Mouse (Mus musculus) embryonic facial prominence, embryonic 13.5 days (tissue): Measurements from ENCODE around the gene Kcnip2. TPM values are rescaled to one million over a fixed set of nuclear protein-coding genes. Genes with fewer than 3 reads are reported as not detected.
"Not testable (repeated sequence)": the region's sequence is repeated elsewhere in the genome, so short reads cannot be mapped to it uniquely, and the experiment has no call there.

Experiments
- ATAC-seq: fragments of 200-750 bp; cut with Nextera tagmentation; 2 replicates; pipeline ENCODE4 v1.8.0; 2017; ENCODE audit warnings: low read depth; ENCODE audit not compliant: insufficient number of reproducible peaks, insufficient read depth, low FRiP score, low TSS enrichment
- H3K27ac ChIP-seq: fragments of 300-500 bp; sonication (generic); 2 replicates; pipeline ENCODE4 v1.5.1; 2015; ENCODE audit warnings: moderate library complexity, mild to moderate bottlenecking, inconsistent platforms
- H3K27me3 ChIP-seq: fragments of 300-500 bp; sonication (generic); 2 replicates; pipeline ENCODE4 v1.6.1; 2015; ENCODE audit warnings: mild to moderate bottlenecking, inconsistent platforms
- H3K36me3 ChIP-seq: fragments of 300-500 bp; sonication (generic); 2 replicates; pipeline ENCODE4 v1.6.1; 2015; ENCODE audit warnings: mild to moderate bottlenecking, inconsistent platforms
- H3K4me1 ChIP-seq: fragments of 300-500 bp; sonication (generic); 2 replicates; pipeline ENCODE4 v1.6.1; 2015; ENCODE audit warnings: inconsistent platforms
- H3K4me2 ChIP-seq: fragments of 300-500 bp; sonication (generic); 2 replicates; pipeline ENCODE4 v1.6.1; 2015; ENCODE audit warnings: moderate library complexity, mild to moderate bottlenecking, inconsistent platforms
- H3K4me3 ChIP-seq: fragments of 300-500 bp; sonication (generic); 2 replicates; pipeline ENCODE4 v1.5.1; 2015; ENCODE audit warnings: mild to moderate bottlenecking, inconsistent platforms
- H3K9ac ChIP-seq: fragments of 300-500 bp; sonication (generic); 2 replicates; pipeline ENCODE4 v1.6.1; 2015; ENCODE audit warnings: mild to moderate bottlenecking, inconsistent platforms
- H3K9me3 ChIP-seq: fragments of 300-500 bp; sonication (generic); 2 replicates; pipeline ENCODE4 v1.6.1; 2016; ENCODE audit warnings: inconsistent platforms
- WGBS: fragments of 180-500 bp; shearing (Covaris S2); methylation state at CpG from one replicate; pipeline ENCODE4 v1.1.7; 2015; ENCODE audit warnings: mixed read lengths; 5-methylcytosine and 5-hydroxymethylcytosine counted together
- polyA plus RNA-seq: library from polyadenylated mRNA; unstranded; fragments of >200 nt; fragmentation: Nextera tagmentation; extraction: Ambion mirVana; gene quantifications from 2 replicates; pipeline ENCODE4 v1.2.1, GENCODE M21; 2015

Gene Kcnip2
- polyA plus RNA-seq, 1 experiment from 2014 or later = 1.3 TPM

GRCm38 (mm10) chr19:45807732-45808131, 8.1 kb downstream of the Kcnip2 start:
- Histone ChIP-seq H3K4me1 (peaks cover 14% of the 10 kb centered on the region), H3K9me3 (no peaks in the 10 kb centered on the region), H3K4me2 (no peak overlapping the region), H3K36me3 (no peaks in the 10 kb centered on the region), H3K27me3 (peaks cover 9% of the 10 kb centered on the region), H3K27ac (no peak overlapping the region), H3K9ac (no peak overlapping the region), H3K4me3 (no peak overlapping the region)
- WGBS = 95% methylated on average over 4 of the region's 4 CpGs
- ATAC-seq = no peak

- H3K36me3 ChIP-seq, ATAC-seq, H3K27me3 ChIP-seq, H3K27ac ChIP-seq, H3K4me3 ChIP-seq, H3K9me3 ChIP-seq, H3K4me1 ChIP-seq, H3K9ac ChIP-seq, H3K4me2 ChIP-seq: not testable (repeated sequence)
- WGBS = 91% methylated on average over 6 of the region's 6 CpGs
Observed at GRCm38 (mm10) chr19:45805817-45806216, 10.0 kb downstream of the Kcnip2 start.

GRCm38 (mm10) chr19:45804593-45805368, 11.1 kb downstream of the Kcnip2 start:
- H3K4me2 ChIP-seq = no peak overlapping the region
- no peak overlapping the region for H3K27ac ChIP-seq
- ATAC-seq = 0 out of 2 replicates have a peak, but pooled peaks have one; percentile 62
- H3K9ac ChIP-seq = no peak overlapping the region
- no peak overlapping the region for H3K4me3 ChIP-seq
- no peaks in the 10 kb centered on the region for H3K9me3 ChIP-seq
- peaks cover 6% of the 10 kb centered on the region; the same call in 1 of the 2 replicates for H3K4me1 ChIP-seq
- no peaks in the 10 kb centered on the region; the same call in 1 of the 2 replicates for H3K27me3 ChIP-seq
- H3K36me3 ChIP-seq = no peaks in the 10 kb centered on the region
- WGBS = 24% methylated on average over 12 of the region's 12 CpGs

GRCm38 (mm10) chr19:45803408-45803807, 12.5 kb downstream of the Kcnip2 start:
- WGBS = 16% methylated on average over 4 of the region's 4 CpGs
- Histone ChIP-seq H3K4me1 (peaks cover 6% of the 10 kb centered on the region; the same call in 1 of the 2 replicates), H3K9ac (0 out of 2 replicates have a peak overlapping the region, but pooled peaks have one; percentile 2), H3K9me3 (no peaks in the 10 kb centered on the region), H3K27me3 (no peaks in the 10 kb centered on the region; the same call in 1 of the 2 replicates), H3K4me3 (no peak overlapping the region), H3K27ac (no peak overlapping the region), H3K36me3 (no peaks in the 10 kb centered on the region), H3K4me2 (no peak overlapping the region)
- 0 out of 2 replicates have a peak, but pooled peaks have one; percentile 52 for ATAC-seq

GRCm38 (mm10) chr19:45802702-45803101, 13.2 kb downstream of the Kcnip2 start:
- no peaks in the 10 kb centered on the region; the same call in 1 of the 2 replicates for H3K27me3 ChIP-seq
- H3K27ac ChIP-seq = no peak overlapping the region
- no peak overlapping the region for H3K4me2 ChIP-seq
- no peak overlapping the region for H3K4me3 ChIP-seq
- peaks cover 6% of the 10 kb centered on the region; the same call in 1 of the 2 replicates for H3K4me1 ChIP-seq
- no peak overlapping the region for H3K9ac ChIP-seq
- no peaks in the 10 kb centered on the region for H3K36me3 ChIP-seq
- 63% methylated on average over 4 of the region's 4 CpGs for WGBS
- H3K9me3 ChIP-seq = no peaks in the 10 kb centered on the region
- no peak for ATAC-seq

GRCm38 (mm10) chr19:45796879-45797278, 19.0 kb downstream of the Kcnip2 start:
- H3K4me1 ChIP-seq = peaks cover 5% of the 10 kb centered on the region
- no peak overlapping the region for H3K4me2 ChIP-seq
- no peaks in the 10 kb centered on the region for H3K27me3 ChIP-seq
- no peak overlapping the region for H3K27ac ChIP-seq
- ATAC-seq = no peak
- H3K4me3 ChIP-seq = no peak overlapping the region
- H3K9me3 ChIP-seq = no peaks in the 10 kb centered on the region
- H3K36me3 ChIP-seq = no peaks in the 10 kb centered on the region
- 67% methylated on average over 15 of the region's 15 CpGs for WGBS
- no peak overlapping the region; the same call in 1 of the 2 replicates for H3K9ac ChIP-seq

GRCm38 (mm10) chr19:45796061-45796556, 19.8 kb downstream of the Kcnip2 start:
- Histone ChIP-seq H3K4me1 (peaks cover 5% of the 10 kb centered on the region), H3K4me3 (peak overlapping the region; percentile 33), H3K36me3 (no peaks in the 10 kb centered on the region), H3K9me3 (no peaks in the 10 kb centered on the region), H3K4me2 (peak overlapping the region; percentile 59), H3K27me3 (no peaks in the 10 kb centered on the region), H3K9ac (peak overlapping the region; percentile 53), H3K27ac (no peak overlapping the region)
- ATAC-seq = 0 out of 2 replicates have a peak, but pooled peaks have one; percentile 39
- WGBS = 7% methylated on average over 15 of the region's 15 CpGs

GRCm38 (mm10) chr19:45795406-45795944, 20.4 kb downstream of the Kcnip2 start:
- Histone ChIP-seq H3K9me3 (no peaks in the 10 kb centered on the region), H3K27me3 (no peaks in the 10 kb centered on the region), H3K27ac (no peak overlapping the region), H3K4me2 (peak overlapping the region; percentile 59), H3K9ac (no peak overlapping the region), H3K4me3 (peak overlapping the region; percentile 33), H3K4me1 (peaks cover 5% of the 10 kb centered on the region), H3K36me3 (no peaks in the 10 kb centered on the region)
- 26% methylated on average over 15 of the region's 15 CpGs for WGBS
- ATAC-seq = no peak

GRCm38 (mm10) chr19:45794718-45795117, 21.1 kb downstream of the Kcnip2 start:
- no peaks in the 10 kb centered on the region for H3K27me3 ChIP-seq
- peaks cover 5% of the 10 kb centered on the region for H3K4me1 ChIP-seq
- H3K9ac ChIP-seq = no peak overlapping the region
- no peaks in the 10 kb centered on the region for H3K36me3 ChIP-seq
- no peak overlapping the region for H3K4me3 ChIP-seq
- WGBS = 71% methylated on average over 6 of the region's 6 CpGs
- ATAC-seq = no peak
- H3K4me2 ChIP-seq = no peak overlapping the region
- H3K27ac ChIP-seq = no peak overlapping the region
- no peaks in the 10 kb centered on the region for H3K9me3 ChIP-seq

- no peak for ATAC-seq
- no peak overlapping the region for H3K9ac ChIP-seq
- WGBS = 86% methylated on average over 6 of the region's 6 CpGs
Observed at GRCm38 (mm10) chr19:45792404-45792803, 23.5 kb downstream of the Kcnip2 start.

GRCm38 (mm10) chr19:45789888-45790874, 25.7 kb downstream of the Kcnip2 start:
- Histone ChIP-seq H3K9ac (no peak overlapping the region), H3K36me3 (no peaks in the 10 kb centered on the region), H3K9me3 (no peaks in the 10 kb centered on the region), H3K27me3 (no peaks in the 10 kb centered on the region), H3K4me3 (no peak overlapping the region), H3K27ac (no peak overlapping the region), H3K4me2 (no peak overlapping the region), H3K4me1 (no peaks in the 10 kb centered on the region)
- WGBS = 79% methylated on average over 13 of the region's 13 CpGs
- ATAC-seq = no peak

More at GRCm38 (mm10) chr19:45792404-45792803, 23.5 kb downstream of the Kcnip2 start:
- H3K36me3 ChIP-seq = no peaks in the 10 kb centered on the region
- peaks cover 5% of the 10 kb centered on the region for H3K4me1 ChIP-seq
- no peak overlapping the region for H3K4me3 ChIP-seq
- H3K4me2 ChIP-seq = no peak overlapping the region
- no peaks in the 10 kb centered on the region for H3K27me3 ChIP-seq
- H3K9me3 ChIP-seq = no peaks in the 10 kb centered on the region
- no peak overlapping the region for H3K27ac ChIP-seq
